Mouse (Mus musculus): ENCODE measurements at regions not wholly inside any gene's neighbourhood (a gene's known extent, or its start where the extent isn't known, plus 50 kb on each side); places are given as distances from the start of the nearest gene placed in this dataset.

- H3K9me3 ChIP-seq (replicated peaks; ENCODE audit: control insufficient read depth, insufficient read depth, low read length, poor library complexity, severe bottlenecking) = no peaks in the 10 kb centered on the region
- no peak overlapping the region for H3K9ac ChIP-seq (ENCODE audit: low read depth, poor library complexity, severe bottlenecking)
- peaks cover 2% of the 10 kb centered on the region for H3K4me1 ChIP-seq (ENCODE audit: control insufficient read depth, insufficient read depth, low read length)
- TF ChIP-seq POLR2A (IDR thresholded peaks at IDR 0.05; ENCODE audit: insufficient read depth, low read length) (no peak), CTCF (IDR thresholded peaks at IDR 0.05; ENCODE audit: low read depth, low read length) (no peak), EP300 (IDR thresholded peaks at IDR 0.05; ENCODE audit: insufficient read depth, low read depth, low read length) (no peak)
- H3K27ac ChIP-seq (ENCODE audit: insufficient read depth, low read length) = no peak overlapping the region
- no peaks in the 10 kb centered on the region for H3K27me3 ChIP-seq (ENCODE audit: control insufficient read depth, insufficient read depth, low read length, poor library complexity, severe bottlenecking)
- H3K36me3 ChIP-seq (ENCODE audit: control insufficient read depth, insufficient read depth, low read length, poor library complexity, severe bottlenecking) = no peaks in the 10 kb centered on the region
- no peak overlapping the region for H3K4me3 ChIP-seq (ENCODE audit: low read depth, low read length)
These were observed 60.0 kb downstream of the Dact2 start for GRCm38 (mm10) chr17:14144082-14144481.

- no peaks in the 10 kb centered on the region for H3K27me3 ChIP-seq (ENCODE audit: control insufficient read depth, insufficient read depth, low read length, poor library complexity, severe bottlenecking)
- H3K27ac ChIP-seq (ENCODE audit: insufficient read depth, low read length) = no peak overlapping the region
- H3K4me1 ChIP-seq (ENCODE audit: control insufficient read depth, insufficient read depth, low read length) = peaks cover 2% of the 10 kb centered on the region
- no peak overlapping the region for H3K9ac ChIP-seq (ENCODE audit: low read depth, poor library complexity, severe bottlenecking)
- H3K4me3 ChIP-seq (ENCODE audit: low read depth, low read length) = no peak overlapping the region
- TF ChIP-seq POLR2A (IDR thresholded peaks at IDR 0.05; ENCODE audit: insufficient read depth, low read length) = no peak
- no peak for TF ChIP-seq CTCF (IDR thresholded peaks at IDR 0.05; ENCODE audit: low read depth, low read length)
- TF ChIP-seq EP300 (IDR thresholded peaks at IDR 0.05; ENCODE audit: insufficient read depth, low read depth, low read length) = no peak
- H3K9me3 ChIP-seq (replicated peaks; ENCODE audit: control insufficient read depth, insufficient read depth, low read length, poor library complexity, severe bottlenecking) = no peaks in the 10 kb centered on the region
- no peaks in the 10 kb centered on the region for H3K36me3 ChIP-seq (ENCODE audit: control insufficient read depth, insufficient read depth, low read length, poor library complexity, severe bottlenecking)
These were observed 62.4 kb downstream of the Dact2 start for GRCm38 (mm10) chr17:14141669-14142068.

- no peak overlapping the region for H3K4me3 ChIP-seq (ENCODE audit: low read depth, low read length)
- H3K4me1 ChIP-seq (ENCODE audit: control insufficient read depth, insufficient read depth, low read length) = peaks cover 2% of the 10 kb centered on the region
- no peaks in the 10 kb centered on the region for H3K27me3 ChIP-seq (ENCODE audit: control insufficient read depth, insufficient read depth, low read length, poor library complexity, severe bottlenecking)
- TF ChIP-seq POLR2A (IDR thresholded peaks at IDR 0.05; ENCODE audit: insufficient read depth, low read length) = no peak
- TF ChIP-seq EP300 (IDR thresholded peaks at IDR 0.05; ENCODE audit: insufficient read depth, low read depth, low read length) = no peak
- no peak for TF ChIP-seq CTCF (IDR thresholded peaks at IDR 0.05; ENCODE audit: low read depth, low read length)
- no peaks in the 10 kb centered on the region for H3K36me3 ChIP-seq (ENCODE audit: control insufficient read depth, insufficient read depth, low read length, poor library complexity, severe bottlenecking)
- H3K27ac ChIP-seq (ENCODE audit: insufficient read depth, low read length) = no peak overlapping the region
- H3K9me3 ChIP-seq (replicated peaks; ENCODE audit: control insufficient read depth, insufficient read depth, low read length, poor library complexity, severe bottlenecking) = no peaks in the 10 kb centered on the region
- H3K9ac ChIP-seq (ENCODE audit: low read depth, poor library complexity, severe bottlenecking) = no peak overlapping the region
These were observed 63.8 kb downstream of the Dact2 start for GRCm38 (mm10) chr17:14140266-14140665.

DNA sequence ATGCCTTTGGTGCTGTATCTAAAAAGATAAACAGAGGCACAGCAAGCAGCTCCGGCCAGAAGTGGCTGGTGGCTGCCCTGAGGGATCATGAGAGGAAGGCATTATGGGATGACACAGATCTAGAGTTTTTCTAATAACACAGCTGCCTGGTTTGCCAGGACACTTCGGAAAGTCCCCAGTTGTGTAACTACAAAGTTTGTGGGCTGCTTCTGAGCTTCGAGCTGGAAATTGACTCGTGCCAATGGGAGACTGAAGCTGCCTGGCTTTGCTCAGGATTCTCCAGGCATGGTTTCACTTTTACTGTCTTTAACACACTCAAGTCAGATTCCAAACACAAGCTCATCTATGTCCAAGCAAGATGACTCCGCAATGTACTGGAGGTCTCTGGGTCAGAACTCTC is 65.2 kb downstream of the Dact2 start:
- TF ChIP-seq POLR2A (IDR thresholded peaks at IDR 0.05; ENCODE audit: insufficient read depth, low read length) = no peak
- no peak for TF ChIP-seq EP300 (IDR thresholded peaks at IDR 0.05; ENCODE audit: insufficient read depth, low read depth, low read length)
- TF ChIP-seq CTCF (IDR thresholded peaks at IDR 0.05; ENCODE audit: low read depth, low read length) = no peak
- Histone ChIP-seq H3K9me3 (replicated peaks; ENCODE audit: control insufficient read depth, insufficient read depth, low read length, poor library complexity, severe bottlenecking) (no peaks in the 10 kb centered on the region), H3K27ac (ENCODE audit: insufficient read depth, low read length) (no peak overlapping the region), H3K4me3 (ENCODE audit: low read depth, low read length) (no peak overlapping the region), H3K9ac (ENCODE audit: low read depth, poor library complexity, severe bottlenecking) (no peak overlapping the region), H3K36me3 (ENCODE audit: control insufficient read depth, insufficient read depth, low read length, poor library complexity, severe bottlenecking) (no peaks in the 10 kb centered on the region), H3K4me1 (ENCODE audit: control insufficient read depth, insufficient read depth, low read length) (peaks cover 2% of the 10 kb centered on the region), H3K27me3 (ENCODE audit: control insufficient read depth, insufficient read depth, low read length, poor library complexity, severe bottlenecking) (no peaks in the 10 kb centered on the region)

- Histone ChIP-seq H3K4me1 (ENCODE audit: control insufficient read depth, insufficient read depth, low read length) (no peaks in the 10 kb centered on the region), H3K9me3 (replicated peaks; ENCODE audit: control insufficient read depth, insufficient read depth, low read length, poor library complexity, severe bottlenecking) (no peaks in the 10 kb centered on the region), H3K9ac (ENCODE audit: low read depth, poor library complexity, severe bottlenecking) (no peak overlapping the region), H3K36me3 (ENCODE audit: control insufficient read depth, insufficient read depth, low read length, poor library complexity, severe bottlenecking) (no peaks in the 10 kb centered on the region), H3K27ac (ENCODE audit: insufficient read depth, low read length) (no peak overlapping the region), H3K27me3 (ENCODE audit: control insufficient read depth, insufficient read depth, low read length, poor library complexity, severe bottlenecking) (no peaks in the 10 kb centered on the region), H3K4me3 (ENCODE audit: low read depth, low read length) (no peak overlapping the region)
- no peak for TF ChIP-seq POLR2A (IDR thresholded peaks at IDR 0.05; ENCODE audit: insufficient read depth, low read length)
- peak; percentile 72 for TF ChIP-seq CTCF (IDR thresholded peaks at IDR 0.05; ENCODE audit: low read depth, low read length)
- no peak for TF ChIP-seq EP300 (IDR thresholded peaks at IDR 0.05; ENCODE audit: insufficient read depth, low read depth, low read length)
These were observed 67.3 kb downstream of the Dact2 start for GRCm38 (mm10) chr17:14136702-14137315.

GRCm38 (mm10) chr17:14134604-14135003 is 69.5 kb downstream of the Dact2 start:
- Histone ChIP-seq H3K4me3 (ENCODE audit: low read depth, low read length) (no peak overlapping the region), H3K27me3 (ENCODE audit: control insufficient read depth, insufficient read depth, low read length, poor library complexity, severe bottlenecking) (no peaks in the 10 kb centered on the region), H3K9ac (ENCODE audit: low read depth, poor library complexity, severe bottlenecking) (no peak overlapping the region), H3K36me3 (ENCODE audit: control insufficient read depth, insufficient read depth, low read length, poor library complexity, severe bottlenecking) (no peaks in the 10 kb centered on the region), H3K9me3 (replicated peaks; ENCODE audit: control insufficient read depth, insufficient read depth, low read length, poor library complexity, severe bottlenecking) (no peaks in the 10 kb centered on the region), H3K4me1 (ENCODE audit: control insufficient read depth, insufficient read depth, low read length) (no peaks in the 10 kb centered on the region), H3K27ac (ENCODE audit: insufficient read depth, low read length) (no peak overlapping the region)
- TF ChIP-seq CTCF (IDR thresholded peaks at IDR 0.05; ENCODE audit: low read depth, low read length) = no peak
- TF ChIP-seq POLR2A (IDR thresholded peaks at IDR 0.05; ENCODE audit: insufficient read depth, low read length) = no peak
- TF ChIP-seq EP300 (IDR thresholded peaks at IDR 0.05; ENCODE audit: insufficient read depth, low read depth, low read length) = no peak

All from ES-Bruce4 (cell line).